Mouse (Mus musculus) G1E (cell line): ENCODE measurements at regions not wholly inside any gene's neighbourhood (a gene's known extent, or its start where the extent isn't known, plus 50 kb on each side); places are given as distances from the start of the nearest gene placed in this dataset.

Experiments
- CTCF ChIP-seq: IDR thresholded peaks from 2 replicates; pipeline ENCODE4 v1.5.1; 2012; ENCODE audit warnings: low read depth, low read length, inconsistent platforms, mixed read lengths
- GATA1 ChIP-seq: IDR thresholded peaks from 2 replicates; pipeline ENCODE4 v1.6.1; 2012; ENCODE audit warnings: borderline replicate concordance, low read length, inconsistent platforms, mixed read lengths
- TAL1 ChIP-seq: conservative IDR thresholded peaks from 2 replicates; pipeline ENCODE4 v1.6.1; 2012; ENCODE audit warnings: low read depth, low read length, inconsistent platforms, mixed read lengths

GRCm38 (mm10) chr16:15493236-15493635 is 176.0 kb downstream of the Gm21897 start:
- no peak for TF ChIP-seq GATA1
- TF ChIP-seq CTCF, result no peak
- TF ChIP-seq TAL1, result no peak
